Mouse (Mus musculus) CD4-positive helper T cell, adult 2 months (primary cell): ENCODE data around the gene Jup.

ENCODE experiments used
- DNase-seq: peaks from one replicate; pipeline ENCODE4 v3.0.0-alpha.2; 2012; ENCODE audit warnings: low read depth, missing footprints, low spot score

The Jup gene

DNA sequence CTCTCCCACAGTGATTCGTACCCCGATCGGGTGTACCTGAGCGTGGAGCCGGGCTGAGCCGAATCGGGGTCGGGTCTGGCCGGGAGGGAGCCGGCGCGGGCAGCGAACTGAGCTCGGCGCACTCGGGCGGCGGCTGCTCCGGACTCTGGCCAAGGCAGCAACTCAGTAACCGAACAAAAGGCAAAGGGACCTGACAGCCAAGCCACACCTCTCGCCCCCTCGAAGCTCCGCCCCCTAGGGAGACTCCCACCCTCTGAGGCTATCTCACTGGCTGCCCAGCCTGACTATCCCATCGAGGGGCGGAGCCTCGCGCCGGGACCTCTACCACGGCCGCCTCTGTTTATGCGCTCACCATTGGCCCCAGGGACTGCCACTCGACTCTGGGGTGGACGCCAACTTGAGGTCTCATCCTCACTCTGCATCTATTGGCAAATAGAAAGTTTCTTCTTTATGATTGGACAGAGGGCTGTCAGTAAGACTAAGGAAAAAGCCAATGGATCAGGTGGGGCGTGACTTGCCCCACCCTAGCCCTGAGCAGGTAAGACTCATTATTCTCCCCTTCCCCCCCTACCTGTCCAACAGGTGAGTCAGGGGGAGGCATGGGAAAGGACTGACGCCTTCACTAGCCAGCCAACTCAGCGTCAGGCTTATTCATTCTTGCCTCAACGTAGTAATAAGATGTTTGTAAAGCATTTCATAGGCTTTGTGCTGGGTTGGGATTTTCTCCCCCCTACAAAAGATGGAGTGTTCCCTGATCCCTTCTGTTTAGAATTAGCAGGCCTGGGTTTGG is at the start of gene Jup:
Gene Jup (minus strand): TSS at position 164 of the 790 bp plus-strand sequence.
- peak; percentile 90 for DNase-seq

DNA sequence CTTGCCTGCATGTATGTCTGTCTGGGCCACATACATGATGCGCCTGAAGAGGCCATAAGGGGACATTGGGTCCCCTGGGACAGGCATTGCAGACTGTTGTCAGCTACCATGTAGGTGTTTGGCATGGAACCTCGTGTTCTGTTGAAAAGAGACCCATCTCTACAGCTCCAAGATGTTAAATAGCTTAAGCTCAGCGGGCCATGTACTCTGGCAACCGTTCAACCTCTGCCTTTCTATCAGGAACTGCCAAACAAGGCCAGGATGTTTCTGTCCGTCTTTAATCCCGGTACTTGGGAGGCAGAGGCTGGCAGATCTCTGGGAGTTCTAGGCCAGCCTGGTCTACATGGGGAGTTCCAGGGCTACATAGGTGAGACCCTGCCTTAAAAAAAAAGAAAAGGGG is 45.1 kb upstream of the Jup start:
- DNase-seq, result no peak

DNA sequence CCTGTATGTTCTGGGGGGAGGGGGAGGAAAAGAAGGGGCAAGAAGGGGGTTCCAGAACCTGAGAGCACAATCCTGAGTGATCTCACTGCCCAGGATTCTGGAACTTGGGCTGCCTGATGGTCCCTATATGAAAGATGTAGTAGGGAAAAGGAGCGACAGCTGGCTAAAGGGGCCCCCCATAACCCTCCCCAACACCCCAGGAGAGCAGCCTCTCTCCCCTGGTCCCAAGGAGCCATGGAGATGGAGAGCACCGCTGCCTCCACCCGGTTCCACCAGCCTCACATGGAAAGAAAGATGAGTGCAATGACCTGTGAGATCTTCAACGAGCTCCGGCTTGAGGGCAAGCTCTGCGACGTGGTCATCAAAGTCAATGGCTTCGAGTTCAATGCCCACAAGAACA is 44.2 kb upstream of the Jup start, which contains the start of the genes Nt5c3b and Klhl10:
Gene Nt5c3b (minus strand): TSS at position 12 of the 400 bp plus-strand sequence.
Gene Klhl10 (plus strand): TSS at position 121 of the 400 bp plus-strand sequence.
- no peak for DNase-seq

DNA sequence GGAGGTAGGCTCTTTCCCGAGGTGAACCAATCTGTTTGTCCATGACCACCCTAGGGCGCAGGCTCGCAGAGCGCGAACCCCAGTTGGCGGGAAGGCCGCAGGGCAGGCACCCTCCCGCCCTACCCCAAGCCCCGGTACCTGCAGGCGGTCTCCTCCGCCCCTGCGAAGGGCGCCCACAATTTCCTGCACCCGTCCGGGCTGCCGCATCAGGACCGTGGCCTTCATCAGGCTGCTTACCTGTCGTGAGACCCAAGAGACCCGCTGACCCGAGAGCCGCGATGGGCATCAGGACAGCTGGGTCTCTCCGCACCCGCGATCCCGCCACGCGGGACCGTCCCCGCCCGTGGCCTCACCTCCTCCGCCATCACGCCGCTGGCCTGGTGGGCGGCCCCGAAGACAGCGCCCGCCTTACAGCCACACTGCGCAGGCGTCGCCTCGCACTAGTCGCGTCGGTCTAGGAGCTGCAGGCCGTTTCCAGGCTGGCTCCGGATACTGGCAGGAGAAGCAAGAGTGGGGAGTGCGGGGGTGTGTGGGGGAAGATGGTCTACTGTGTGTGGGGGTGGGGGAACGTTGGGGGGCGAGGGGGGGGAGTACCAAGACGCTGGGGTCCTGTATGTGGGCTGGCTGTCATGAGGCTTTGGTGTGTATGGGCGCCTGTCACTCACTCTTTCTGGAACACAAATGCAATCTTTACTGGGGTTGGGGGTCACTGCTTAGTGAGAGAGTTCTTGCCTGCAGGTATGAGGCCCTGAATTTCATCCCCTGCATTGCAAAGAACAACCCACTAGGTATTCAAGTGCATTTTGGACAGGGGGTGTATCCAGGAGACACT is 43.3 kb upstream of the Jup start:
- DNase-seq, result peak; percentile 90

DNA sequence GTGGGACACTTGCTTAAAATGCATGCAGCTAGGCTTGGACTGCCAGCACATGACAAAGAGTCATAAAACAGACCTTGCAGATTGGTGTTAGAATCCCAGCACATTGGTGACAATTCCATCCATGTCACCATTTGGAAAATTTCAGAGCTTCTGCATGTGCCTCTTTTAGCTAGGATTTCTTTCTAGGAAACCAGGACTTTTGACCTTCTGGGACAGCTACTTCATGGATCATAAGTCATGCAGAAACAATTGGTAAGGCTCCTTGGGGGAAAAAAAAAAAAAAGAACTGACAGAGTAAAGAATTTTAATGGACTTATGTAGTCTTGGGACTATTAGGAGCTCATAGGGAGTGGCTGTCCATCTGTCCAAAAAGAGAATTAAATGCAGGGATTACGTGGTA is 40.3 kb upstream of the Jup start:
- DNase-seq, result no peak

DNA sequence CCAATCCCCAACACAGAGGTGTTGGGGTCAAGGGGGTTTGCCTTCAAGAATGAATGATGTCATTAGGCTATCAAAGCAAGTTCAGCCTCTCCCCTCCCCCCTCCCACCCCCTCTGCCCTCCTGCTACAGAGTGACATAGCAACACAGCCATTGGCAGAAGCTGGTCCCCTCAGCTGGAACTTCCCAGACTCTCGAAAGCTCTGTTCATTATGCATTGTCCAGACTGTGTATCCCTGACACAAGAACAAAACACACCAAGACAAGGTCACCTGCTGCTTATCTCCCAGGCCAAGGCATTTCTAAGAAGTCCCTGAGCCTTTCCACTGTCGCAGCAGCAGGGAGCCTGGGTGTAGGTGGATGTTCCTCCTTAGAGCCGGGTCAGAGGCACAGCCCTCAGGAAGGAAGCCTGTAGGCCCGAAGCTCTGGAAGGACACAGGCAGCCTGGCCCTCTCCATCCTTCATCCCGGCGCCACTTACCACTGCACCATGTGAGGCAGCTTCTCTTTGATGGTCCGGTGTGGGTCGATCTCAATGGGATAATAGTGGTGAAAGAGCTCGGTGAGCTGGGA is 38.2 kb upstream of the Jup start:
- DNase-seq, result no peak

DNA sequence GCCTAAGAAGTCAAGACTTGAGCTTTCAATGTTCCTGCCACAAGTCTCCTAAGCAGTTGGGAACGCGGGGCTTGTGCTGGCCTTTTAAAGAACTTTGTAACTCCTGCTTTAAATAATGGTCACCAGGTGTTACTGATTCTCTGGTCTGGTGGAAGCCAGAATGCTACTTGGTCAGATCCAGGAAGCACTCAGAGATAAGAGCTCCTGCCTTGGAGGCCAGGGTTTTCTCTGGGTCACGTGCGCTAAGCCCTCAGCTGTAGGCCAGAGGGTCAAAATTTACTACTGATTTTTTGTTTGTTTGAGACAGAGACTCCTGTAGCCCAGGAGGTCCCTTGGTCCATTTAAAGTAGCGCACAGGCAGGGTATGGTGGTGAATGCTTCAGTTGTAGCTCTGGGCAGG is 34.4 kb upstream of the Jup start:
- no peak for DNase-seq

DNA sequence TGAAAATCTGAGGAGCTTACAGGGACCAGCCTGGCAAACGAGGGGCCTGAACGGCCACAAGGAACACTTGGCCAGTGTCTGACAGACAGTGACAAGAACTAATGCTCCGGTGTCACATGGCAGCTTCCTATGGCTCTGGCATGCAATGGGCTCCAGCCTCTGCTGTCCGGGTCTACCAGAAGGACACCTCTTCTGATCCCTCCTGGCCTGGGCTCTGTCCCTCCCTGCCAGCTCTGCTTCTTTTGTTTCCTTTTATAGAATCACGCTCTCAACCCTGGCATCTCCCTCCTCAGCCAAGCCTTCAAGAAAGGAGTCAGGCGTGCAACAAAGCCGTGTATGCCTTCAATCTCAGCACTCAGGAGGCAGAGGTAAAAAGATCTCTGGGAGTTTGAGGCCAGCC is 32.5 kb upstream of the Jup start:
- DNase-seq, result no peak

DNA sequence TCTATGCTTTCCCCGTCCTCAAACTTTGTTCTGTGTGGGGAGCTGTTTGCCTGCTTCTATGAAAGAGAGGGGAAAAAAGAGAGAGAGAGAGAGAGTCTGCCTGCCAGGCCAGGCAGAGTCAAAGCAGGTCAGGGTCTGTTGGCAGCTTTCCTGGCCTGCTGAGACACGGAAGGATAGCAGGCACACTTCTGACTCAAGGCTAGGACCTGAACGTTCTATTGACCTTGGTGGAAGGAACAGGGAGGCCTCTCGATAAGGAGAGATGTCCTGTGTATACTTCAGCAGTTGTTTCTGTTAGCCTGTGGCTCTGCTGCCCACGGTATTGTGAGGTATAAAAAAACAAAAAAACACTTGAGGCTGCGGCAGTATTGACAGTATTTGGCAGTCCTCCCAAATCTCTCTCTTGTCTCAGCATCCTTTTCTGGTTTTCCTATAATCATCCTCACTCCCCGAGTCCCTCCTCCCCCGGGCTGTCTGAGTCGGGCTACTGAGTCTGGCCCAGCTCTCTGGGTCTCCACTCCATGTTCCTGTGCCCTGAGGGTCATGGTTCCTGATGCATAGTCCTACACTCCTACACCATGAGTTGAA is 31.1 kb upstream of the Jup start:
- DNase-seq, result no peak

DNA sequence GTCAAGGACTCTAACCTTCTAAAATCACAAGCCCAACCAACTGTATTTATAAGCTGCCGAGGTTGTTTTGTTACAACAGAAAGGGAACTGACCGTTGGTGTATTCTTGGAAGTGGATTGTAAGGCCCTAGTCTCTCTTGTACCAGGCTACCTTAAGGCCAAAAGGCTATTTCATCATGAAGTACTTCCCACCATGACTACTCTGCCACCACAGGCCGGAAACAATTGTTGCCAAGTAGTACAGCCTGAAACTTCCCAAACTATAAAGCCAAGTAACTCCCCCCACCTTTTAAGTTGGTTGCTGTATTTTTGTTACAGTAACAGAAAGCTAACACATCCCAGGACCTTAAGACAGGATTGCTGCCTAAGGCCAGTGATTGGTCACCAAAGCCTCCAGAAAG is 29.3 kb upstream of the Jup start:
- DNase-seq, result no peak

DNA sequence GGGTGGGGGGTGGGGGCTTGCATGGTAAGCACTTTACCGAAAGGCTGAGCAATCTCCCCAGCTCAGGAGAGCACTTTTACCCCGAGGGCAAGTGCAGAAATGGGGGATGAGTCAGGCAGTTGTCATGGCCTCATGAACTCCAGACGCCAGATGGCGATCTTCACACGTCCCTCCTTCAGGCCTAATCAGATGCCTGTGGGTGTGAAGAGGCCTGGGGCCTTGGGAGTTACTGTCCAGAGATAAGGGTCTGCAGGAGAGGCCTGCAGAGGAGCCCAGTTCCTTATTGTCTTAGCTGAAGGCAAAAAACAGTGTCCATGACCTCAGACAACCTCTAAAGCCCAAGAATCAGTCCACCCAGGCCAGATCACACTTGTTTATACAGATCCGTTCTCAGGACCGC is 28.3 kb upstream of the Jup start:
- peak; percentile 43 for DNase-seq

DNA sequence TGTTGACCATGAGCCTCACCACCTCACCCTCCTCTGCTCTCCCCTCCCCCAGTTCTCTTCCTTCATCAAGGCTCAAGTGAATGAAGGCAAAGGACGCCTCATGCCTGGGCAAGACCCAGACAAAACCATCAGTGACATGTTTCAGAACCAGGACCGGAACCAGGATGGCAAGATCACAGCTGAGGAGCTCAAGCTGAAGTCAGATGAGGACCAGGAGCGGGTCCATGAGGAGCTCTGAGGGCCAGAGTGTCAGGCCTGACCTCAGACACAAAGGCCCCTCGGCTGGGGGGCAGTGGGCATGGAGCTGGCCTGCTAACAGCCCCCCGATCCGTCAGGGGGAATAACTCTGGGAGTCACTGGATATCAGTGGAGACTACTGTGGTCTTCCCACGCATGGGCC is 26.3 kb upstream of the Jup start:
- no peak for DNase-seq

DNA sequence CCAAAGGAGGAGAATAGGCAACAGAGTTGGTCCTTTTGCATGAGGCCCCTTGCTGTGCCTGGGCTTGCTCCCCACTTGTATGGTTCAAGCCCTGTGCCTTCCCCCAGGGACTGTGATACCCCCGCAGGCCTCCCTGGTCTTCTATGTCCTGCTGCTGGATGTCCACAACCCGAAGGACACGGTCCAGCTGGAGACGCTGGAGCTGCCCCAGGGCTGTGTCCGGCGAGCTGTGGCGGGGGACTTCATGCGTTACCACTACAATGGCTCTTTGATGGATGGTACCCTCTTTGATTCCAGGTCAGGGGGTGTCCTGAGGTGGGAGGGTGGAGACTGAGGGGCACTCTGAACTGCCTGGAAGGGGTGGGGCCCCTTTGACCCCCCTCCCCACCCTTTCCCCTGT is 24.0 kb upstream of the Jup start:
- DNase-seq, result no peak

DNA sequence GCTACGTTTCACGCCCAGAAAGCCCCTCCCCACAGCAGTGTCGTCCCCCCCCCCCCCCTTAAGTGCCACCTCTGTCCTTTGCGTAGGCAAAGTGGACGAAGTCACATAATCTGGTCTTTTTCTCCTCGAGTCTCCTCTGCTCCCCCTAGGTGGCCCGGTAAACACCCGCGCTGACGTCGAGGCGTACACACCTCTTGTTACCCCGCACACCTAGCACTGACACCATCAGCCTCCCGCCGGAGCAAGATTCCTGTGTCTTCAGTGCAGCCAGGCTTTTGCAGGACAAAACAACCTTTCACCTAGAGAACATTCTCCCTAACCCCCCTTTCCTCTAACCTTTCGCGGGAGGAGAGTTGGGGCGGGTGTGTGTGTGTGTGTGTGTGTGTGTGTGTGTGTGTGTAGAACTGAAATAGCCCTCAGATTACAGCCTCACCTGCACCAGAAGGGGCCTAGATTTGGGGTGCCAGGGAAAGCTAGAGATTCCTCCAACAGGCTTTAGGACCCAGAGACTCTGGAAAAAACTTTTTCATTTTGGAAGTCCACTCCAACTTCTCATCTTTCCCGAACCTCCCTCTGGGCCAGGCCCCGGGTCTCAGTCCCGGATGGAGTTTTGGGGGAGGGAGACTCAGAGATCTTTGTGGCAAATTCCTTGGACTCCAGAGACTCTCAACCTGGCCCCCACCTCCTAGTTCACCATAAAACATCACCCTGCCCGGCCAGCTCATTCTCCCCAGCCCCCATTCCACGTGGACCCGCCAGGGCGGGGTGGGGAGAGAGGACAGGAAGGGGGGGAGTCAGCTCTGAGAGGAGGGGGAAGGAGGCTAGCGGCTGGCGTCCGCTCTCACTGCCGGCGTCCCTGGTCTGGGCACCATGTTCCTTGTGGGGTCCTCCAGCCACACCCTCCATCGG is 17.6 kb upstream of the Jup start, which contains the start of gene Fkbp10:
Gene Fkbp10 (plus strand): TSS at position 784 of the 909 bp plus-strand sequence.
- peak; percentile 27 for DNase-seq

DNA sequence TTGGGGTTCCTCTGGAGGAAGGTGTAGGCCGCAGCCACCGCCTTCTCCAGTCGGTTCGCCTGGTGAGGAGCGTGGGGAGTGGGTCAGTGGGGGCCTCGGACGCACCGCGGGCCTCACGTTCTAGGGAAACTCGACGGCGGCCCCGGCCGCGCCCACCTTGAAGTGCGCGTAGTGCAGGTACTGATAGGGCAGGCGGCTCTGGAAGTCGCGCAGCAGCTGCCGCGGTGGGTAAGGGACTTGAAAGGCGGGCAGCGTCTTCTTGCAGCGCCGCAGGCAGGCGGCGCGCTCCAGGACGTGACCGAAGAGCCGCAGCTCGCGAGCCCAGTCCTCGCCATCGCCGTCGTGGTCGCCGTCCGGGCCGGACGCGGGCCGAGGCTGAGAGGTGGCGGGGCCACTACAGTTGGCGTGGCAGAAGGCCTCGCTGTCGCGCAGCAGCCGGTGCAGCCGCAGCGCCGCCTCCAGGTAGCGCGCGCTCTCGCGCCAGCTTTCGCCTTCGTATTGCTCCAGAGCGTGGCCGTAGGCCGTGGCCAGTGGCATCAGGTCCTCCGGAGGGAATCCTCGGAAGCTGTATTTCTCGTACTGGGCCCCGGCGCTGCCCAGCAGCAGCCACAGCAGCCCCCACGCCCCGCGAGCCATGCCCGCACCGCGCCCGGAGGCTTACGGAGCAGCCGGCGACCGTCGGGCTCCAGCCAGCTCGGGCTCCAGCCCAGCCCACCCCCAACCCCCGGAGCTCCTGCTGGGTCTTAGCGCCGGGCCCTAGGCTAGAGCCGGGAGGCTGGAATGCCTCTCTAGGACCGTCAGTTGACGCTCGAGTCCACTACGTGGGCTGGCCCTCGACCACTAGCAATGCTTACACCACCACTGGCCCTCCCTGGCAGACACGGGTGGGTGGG is 16.7 kb upstream of the Jup start, which contains the start of gene P3h4:
Gene P3h4 (minus strand): TSS at position 816 of the 893 bp plus-strand sequence.
- peak; percentile 53 for DNase-seq

DNA sequence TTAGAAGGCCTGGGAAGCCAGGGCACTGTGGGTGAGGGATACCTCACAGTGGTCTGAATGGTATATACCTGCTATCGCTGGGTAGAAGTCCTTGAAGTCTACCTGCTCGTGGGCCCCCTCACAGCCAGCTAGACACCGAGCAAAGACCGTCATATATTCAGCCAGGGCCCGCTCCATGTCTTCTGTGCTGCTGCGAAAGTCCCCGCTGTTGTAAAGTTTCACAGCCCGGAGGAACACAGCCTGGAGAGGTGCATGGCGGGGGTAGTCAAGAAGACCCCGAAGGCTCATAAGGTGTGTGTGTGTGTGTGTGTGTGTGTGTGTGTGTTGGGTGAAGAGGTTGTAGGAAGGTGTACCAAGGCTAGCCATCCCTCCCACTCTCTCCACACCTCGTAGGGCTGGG is 16.0 kb upstream of the Jup start:
- DNase-seq, result no peak

DNA sequence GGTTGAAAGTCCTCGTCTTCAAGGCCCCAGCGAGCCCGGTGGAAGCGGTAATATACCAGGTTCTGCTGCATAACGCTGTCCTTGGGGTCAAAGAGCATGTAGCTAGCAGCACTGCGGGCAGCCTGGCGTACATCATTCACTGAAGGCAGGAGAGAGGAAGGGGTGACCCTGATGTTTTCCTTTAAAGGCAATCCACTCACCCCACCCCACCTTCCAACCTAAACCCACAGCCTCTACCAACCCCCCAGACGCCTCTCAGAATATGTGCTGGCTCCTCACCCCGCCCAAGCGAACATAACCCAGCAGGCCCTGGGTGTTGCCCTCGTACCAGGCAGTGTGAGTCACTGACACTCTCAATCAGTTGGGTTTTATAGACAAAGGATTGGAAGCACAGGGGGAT is 14.2 kb upstream of the Jup start:
- DNase-seq, result no peak

DNA sequence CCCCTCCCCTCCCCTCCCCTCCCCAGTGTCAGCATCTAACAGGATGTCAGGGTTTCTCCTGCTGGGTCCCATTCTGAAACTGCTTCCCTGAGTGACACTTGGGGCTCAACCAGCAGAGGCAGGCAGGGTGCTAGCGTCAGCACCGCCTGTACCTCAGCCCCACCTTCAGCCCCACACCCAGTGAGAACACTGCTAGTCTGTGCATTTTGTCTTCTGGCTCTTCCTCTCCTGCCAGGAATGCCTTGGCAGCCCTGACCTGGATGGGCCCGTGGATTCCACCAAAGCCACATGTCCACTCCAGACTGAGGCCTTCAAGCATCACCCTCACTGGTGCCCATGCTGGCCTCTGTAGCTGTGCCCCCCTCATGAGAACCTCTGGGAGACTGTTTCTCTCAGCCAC is 12.1 kb upstream of the Jup start:
- DNase-seq, result no peak

DNA sequence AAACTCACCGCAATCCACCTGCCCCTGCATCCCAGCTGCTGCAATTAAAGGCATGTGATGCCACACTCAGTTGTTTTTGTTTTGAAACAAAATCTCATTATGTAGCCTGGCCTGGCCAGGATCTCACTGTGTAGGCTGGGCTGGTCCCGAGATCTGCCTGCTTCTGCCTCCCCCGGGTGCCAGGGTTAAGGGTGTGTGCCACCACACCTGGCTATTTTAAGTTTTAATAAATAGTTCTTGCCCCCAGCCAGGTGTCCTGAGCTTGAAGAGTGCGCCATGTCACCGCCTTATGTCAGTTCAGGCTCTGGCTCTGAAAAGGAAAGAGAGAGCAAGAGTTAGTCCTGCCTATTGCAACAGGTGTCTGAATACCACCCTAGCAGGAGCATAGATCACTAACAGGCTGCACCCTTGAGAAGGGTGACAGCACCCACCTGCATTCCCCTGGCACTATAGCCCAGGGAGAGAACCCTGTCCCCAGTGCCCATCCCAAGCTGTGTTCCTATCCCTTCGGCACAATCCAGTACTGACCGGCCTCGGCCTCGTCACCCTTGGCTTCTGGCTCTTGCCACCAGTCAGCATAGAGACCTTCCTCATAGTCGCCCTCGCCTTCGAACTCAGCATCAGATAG is 11.4 kb upstream of the Jup start:
- DNase-seq, result no peak
